Mouse (Mus musculus) CH12.LX (cell line): ENCODE results near the gene Cacna2d2. TPM values are rescaled to one million over a fixed set of nuclear protein-coding genes. Genes with fewer than 3 reads are reported as not detected.

ENCODE experiments used
- DNase-seq: peaks from one replicate; pipeline ENCODE4 v3.0.0-alpha.2; 2013; ENCODE audit errors: extremely low read depth
- H3K27ac ChIP-seq: 2 replicates; pipeline ENCODE4 v1.5.1; 2012; ENCODE audit warnings: low read depth, mild to moderate bottlenecking, control low read depth, moderate library complexity; ENCODE audit not compliant: insufficient read depth
- H3K27me3 ChIP-seq: replicated peaks from 2 replicates; pipeline ENCODE3; 2012; ENCODE audit warnings: inconsistent platforms
- H3K36me3 ChIP-seq, 2 experiments: replicated peaks in 1 of 2; 2 replicates each; pipeline versions ENCODE3 to v1.6.1; 2012; ENCODE audit warnings: inconsistent platforms in 1 of 2, low read length in 1 of 2, mild to moderate bottlenecking in 1 of 2, mixed read lengths in 1 of 2, moderate library complexity in 1 of 2; ENCODE audit not compliant: control insufficient read depth in 1 of 2, insufficient read depth in 1 of 2
- H3K4me1 ChIP-seq, 2 experiments: 2 replicates each; pipeline ENCODE4 v1.6.1; 2012; ENCODE audit warnings: inconsistent platforms in 1 of 2, moderate library complexity in 1 of 2; ENCODE audit not compliant: insufficient read depth in 2 of 2, control insufficient read depth in 1 of 2
- H3K4me2 ChIP-seq: 2 replicates; pipeline ENCODE4 v1.6.1; 2012; ENCODE audit warnings: low read depth, mild to moderate bottlenecking, control low read depth; ENCODE audit not compliant: poor library complexity, insufficient read depth, severe bottlenecking
- H3K4me3 ChIP-seq, 3 experiments: fragments of 150-350 bp in 1 of 3; sonication (generic) in 1 of 3; replicated peaks in 1 of 3; 2 replicates each; pipeline versions ENCODE3 to v1.5.1; 2011 to 2012; ENCODE audit warnings: low read depth in 2 of 3, low read length in 2 of 3, mild to moderate bottlenecking in 2 of 3, moderate library complexity in 2 of 3, control low read depth in 1 of 3, improper control_type of control experiment in 1 of 3, inconsistent platforms in 1 of 3, mixed read lengths in 1 of 3; ENCODE audit not compliant: poor library complexity in 1 of 3
- H3K79me2 ChIP-seq: replicated peaks from 2 replicates; pipeline ENCODE4 v1.6.1; 2012; ENCODE audit warnings: mild to moderate bottlenecking, moderate library complexity; ENCODE audit not compliant: control insufficient read depth, poor library complexity, insufficient read depth, severe bottlenecking; ENCODE audit errors: extremely low read depth
- H3K9ac ChIP-seq: 2 replicates; pipeline ENCODE4 v1.6.1; 2012; ENCODE audit warnings: low read depth, mild to moderate bottlenecking, control low read depth, moderate library complexity; ENCODE audit not compliant: insufficient read depth
- H3K9me3 ChIP-seq: replicated peaks from 2 replicates; pipeline ENCODE3; 2012; ENCODE audit warnings: low read length, inconsistent platforms, mixed read lengths
- BHLHE40 ChIP-seq: IDR thresholded peaks from 2 replicates; pipeline ENCODE4 v1.6.1; 2011; ENCODE audit warnings: mild to moderate bottlenecking, low read depth, low read length, improper control_type of control experiment
- CHD1 ChIP-seq: IDR thresholded peaks from 2 replicates; pipeline ENCODE4 v1.6.1; 2012; ENCODE audit warnings: low read depth, low read length, improper control_type of control experiment, inconsistent platforms
- CHD2 ChIP-seq: IDR thresholded peaks from 2 replicates; pipeline ENCODE4 v1.6.1; 2011; ENCODE audit warnings: low read length, improper control_type of control experiment
- GABPA ChIP-seq: IDR thresholded peaks from 2 replicates; pipeline ENCODE4 v1.6.1; 2012; ENCODE audit warnings: low read depth, low read length, improper control_type of control experiment, inconsistent platforms; ENCODE audit not compliant: insufficient replicate concordance
- HCFC1 ChIP-seq: IDR thresholded peaks from 2 replicates; pipeline ENCODE4 v1.6.1; 2012; ENCODE audit warnings: low read depth, mild to moderate bottlenecking, inconsistent platforms, low read length, improper control_type of control experiment
- IRF4 ChIP-seq: IDR thresholded peaks from 2 replicates; pipeline ENCODE4 v1.6.1; 2014; ENCODE audit warnings: low read depth, mild to moderate bottlenecking, inconsistent platforms, low read length, improper control_type of control experiment
- JUND ChIP-seq: conservative IDR thresholded peaks from 2 replicates; pipeline ENCODE4 v1.6.1; 2011; ENCODE audit warnings: low read depth, low read length, improper control_type of control experiment
- MAFK ChIP-seq: IDR thresholded peaks from 2 replicates; pipeline ENCODE4 v1.6.1; 2011; ENCODE audit warnings: low read length, improper control_type of control experiment; ENCODE audit not compliant: insufficient replicate concordance
- MAX ChIP-seq: IDR thresholded peaks from 2 replicates; pipeline ENCODE4 v1.6.1; 2011; ENCODE audit warnings: low read length, improper control_type of control experiment
- MAZ ChIP-seq: IDR thresholded peaks from 2 replicates; pipeline ENCODE4 v1.6.1; 2012; ENCODE audit warnings: low read depth, mild to moderate bottlenecking, inconsistent platforms, low read length, improper control_type of control experiment, moderate library complexity
- MYC ChIP-seq: IDR thresholded peaks from 2 replicates; pipeline ENCODE4 v1.6.1; 2011; ENCODE audit warnings: low read depth, mild to moderate bottlenecking, improper control_type of control experiment, low read length
- NELFE ChIP-seq: IDR thresholded peaks from 2 replicates; pipeline ENCODE4 v1.6.1; 2011; ENCODE audit warnings: low read depth, low read length, improper control_type of control experiment
- NRF1 ChIP-seq: IDR thresholded peaks from 2 replicates; pipeline ENCODE4 v1.6.1; 2014; ENCODE audit warnings: low read depth, mild to moderate bottlenecking, inconsistent platforms, low read length, improper control_type of control experiment, moderate library complexity
- POLR2A ChIP-seq: IDR thresholded peaks from 2 replicates; pipeline ENCODE4 v1.6.1; 2011; ENCODE audit warnings: low read depth, mild to moderate bottlenecking, improper control_type of control experiment, low read length
- POLR2AphosphoS2 ChIP-seq: IDR thresholded peaks from 2 replicates; pipeline ENCODE4 v1.6.1; 2011; ENCODE audit warnings: low read depth, low read length, improper control_type of control experiment
- RAD21 ChIP-seq: IDR thresholded peaks from 2 replicates; pipeline ENCODE4 v1.6.1; 2011; ENCODE audit warnings: low read depth, mild to moderate bottlenecking, low read length, improper control_type of control experiment, moderate library complexity
- RCOR1 ChIP-seq: conservative IDR thresholded peaks from 2 replicates; pipeline ENCODE4 v1.6.1; 2012; ENCODE audit warnings: low read depth, mild to moderate bottlenecking, inconsistent platforms, low read length, improper control_type of control experiment
- SMC3 ChIP-seq: IDR thresholded peaks from 2 replicates; pipeline ENCODE4 v1.6.1; 2011; ENCODE audit warnings: low read depth, low read length, improper control_type of control experiment
- TBP ChIP-seq: conservative IDR thresholded peaks from 2 replicates; pipeline ENCODE4 v1.6.1; 2011; ENCODE audit warnings: low read depth, low read length, improper control_type of control experiment
- TCF12 ChIP-seq: IDR thresholded peaks from 2 replicates; pipeline ENCODE4 v1.6.1; 2014; ENCODE audit warnings: low read depth, mild to moderate bottlenecking, inconsistent platforms, low read length, improper control_type of control experiment
- USF1 ChIP-seq: IDR thresholded peaks from 2 replicates; pipeline ENCODE4 v1.6.1; 2014; ENCODE audit warnings: low read depth, mild to moderate bottlenecking, inconsistent platforms, low read length, improper control_type of control experiment
- USF2 ChIP-seq: conservative IDR thresholded peaks from 2 replicates; pipeline ENCODE4 v1.6.1; 2011; ENCODE audit warnings: low read depth, low read length, improper control_type of control experiment
- ZKSCAN1 ChIP-seq: IDR thresholded peaks from 2 replicates; pipeline ENCODE4 v1.6.1; 2012; ENCODE audit warnings: low read depth, inconsistent platforms, low read length, improper control_type of control experiment, borderline replicate concordance
- ZMIZ1 ChIP-seq: IDR thresholded peaks from 2 replicates; pipeline ENCODE4 v1.6.1; 2012; ENCODE audit warnings: low read depth, mild to moderate bottlenecking, inconsistent platforms, low read length, improper control_type of control experiment
- dilution Hi-C: fragments of 300-500 bp; cut with MboI; formaldehyde crosslinking; loops from 2 replicates; pipeline ENCODE4 v1.14.3; 2020; ENCODE audit warnings: low sequenced_read_pairs; ENCODE audit not compliant: extremely low pct_unique_long_range_greater_than_20kb, extremely low pct_ligation_motif_present
- in situ Hi-C: fragments of 300-500 bp; cut with MboI; formaldehyde crosslinking; loops from 3 replicates; pipeline ENCODE4 v1.14.3; 2019; ENCODE audit warnings: low sequenced_read_pairs, low pct_ligation_motif_present, low pct_unique_long_range_greater_than_20kb, mixed read lengths
- polyA plus RNA-seq: library from polyadenylated mRNA; unstranded; fragments of >175 nt; gene quantifications from 2 replicates; pipeline ENCODE4 v1.2.1, GENCODE M21; 2012; ENCODE audit warnings: low read depth; ENCODE audit not compliant: insufficient read length
- total RNA-seq, 2 experiments: library from RNA; depleted of rRNA; stranded (reverse); fragments of 300-350 nt in 1 of 2; fragments of >200 nt in 1 of 2; gene quantifications; 2 replicates each; pipeline ENCODE4 v1.2.3; 2012 to 2014

Cacna2d2 gene
- total and polyA plus RNA-seq, 3 experiments, result 0.04 TPM; not detected in 2

DNA sequence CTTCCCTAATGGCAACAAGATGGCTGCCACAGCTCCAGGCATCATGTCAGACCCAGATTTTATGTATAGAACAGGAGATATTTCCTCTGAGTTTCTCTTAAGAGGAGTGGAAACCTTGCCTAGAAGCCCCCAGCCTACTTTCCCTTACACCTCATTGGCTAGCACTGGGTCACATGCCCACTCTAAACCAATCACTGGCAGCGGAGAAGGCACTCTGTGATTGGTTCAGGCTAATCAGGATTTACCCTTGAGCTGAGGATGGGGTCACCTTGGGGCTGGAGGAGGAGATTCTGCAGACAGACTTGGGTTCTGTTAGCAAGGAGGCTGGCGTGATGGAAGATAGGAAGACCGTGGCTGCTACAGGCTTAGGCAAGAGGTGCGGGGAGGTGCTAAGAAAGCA lies 10.0 kb downstream of the Cacna2d2 start:
- no peak overlapping the region for H3K27ac ChIP-seq
- H3K9ac ChIP-seq, result no peak overlapping the region
- H3K4me3 ChIP-seq, result no peak overlapping the region
- H3K36me3 ChIP-seq, result no peaks in the 10 kb centered on the region
- peaks cover 0 to 3% of the 10 kb centered on the region in 2 experiments; a peak in 1 of 4 replicates for H3K4me1 ChIP-seq
- dilution Hi-C loops, result no loop called here
- H3K4me2 ChIP-seq, result no peak overlapping the region
- H3K27me3 ChIP-seq, result peaks cover 97% of the 10 kb centered on the region
- H3K9me3 ChIP-seq, result no peaks in the 10 kb centered on the region
- TF ChIP-seq USF2 (peak; percentile 83), TBP (no peak), MAX (peak; percentile 42; the same call in 1 of the 2 replicates), USF1 (peak; percentile 83), CHD2 (no peak)
- in situ Hi-C loops, result no loop called here
- no peak for DNase-seq
- H3K79me2 ChIP-seq, result no peaks in the 10 kb centered on the region

GRCm38 (mm10) chr9:107417106-107417505 lies 17.7 kb downstream of the Cacna2d2 start:
- H3K9ac ChIP-seq, result no peak overlapping the region
- H3K4me3 ChIP-seq, result no peak overlapping the region
- no peak overlapping the region for H3K27ac ChIP-seq
- in situ Hi-C loops (no loop called here), dilution Hi-C loops (no loop called here)
- H3K9me3 ChIP-seq, result no peaks in the 10 kb centered on the region
- no peak overlapping the region for H3K4me2 ChIP-seq
- DNase-seq, result no peak
- no peaks in the 10 kb centered on the region for H3K4me1 ChIP-seq
- TF ChIP-seq ZMIZ1 (no peak), POLR2A (no peak), MAFK (no peak), USF1 (peak; percentile 18), GABPA (no peak), TCF12 (no peak)
- H3K79me2 ChIP-seq, result no peaks in the 10 kb centered on the region
- H3K27me3 ChIP-seq, result peaks cover 97% of the 10 kb centered on the region
- H3K36me3 ChIP-seq, result no peaks in the 10 kb centered on the region

GRCm38 (mm10) chr9:107419491-107420244 lies 20.3 kb downstream of the Cacna2d2 start:
- TF ChIP-seq NRF1 (no peak), CHD2 (no peak), HCFC1 (no peak), SMC3 (no peak), MYC (no peak), ZKSCAN1 (no peak), IRF4 (no peak), USF1 (no peak), NELFE (no peak), BHLHE40 (no peak), JUND (no peak), MAZ (no peak), RAD21 (no peak), ZMIZ1 (no peak), RCOR1 (no peak), MAFK (no peak), POLR2AphosphoS2 (no peak), CHD1 (no peak)
- Histone ChIP-seq H3K27me3 (peaks cover 94% of the 10 kb centered on the region), H3K4me3 (no peak overlapping the region), H3K27ac (no peak overlapping the region), H3K36me3 (no peaks in the 10 kb centered on the region), H3K4me1 (no peaks in the 10 kb centered on the region), H3K4me2 (no peak overlapping the region), H3K9ac (no peak overlapping the region), H3K9me3 (no peaks in the 10 kb centered on the region), H3K79me2 (no peaks in the 10 kb centered on the region)
- no peak for DNase-seq
- in situ Hi-C loops (no loop called here), dilution Hi-C loops (no loop called here)
